Mouse (Mus musculus) thymus, postnatal 4 days (tissue): ENCODE measurements around the gene B4galnt1.

Experiments
- DNase-seq: peaks from one replicate; pipeline ENCODE4 v3.0.0; 2021

The B4galnt1 gene

GRCm38 (mm10) chr10:127211414-127211854 lies 46.4 kb downstream of the B4galnt1 start, which contains the start of gene Pip4k2c:
TSS of gene Pip4k2c (minus strand) at chr10:127211585.
- DNase-seq: peak; percentile 95

GRCm38 (mm10) chr10:127213272-127213671 lies 48.2 kb downstream of the B4galnt1 start:
- DNase-seq: no peak

- no peak for DNase-seq
These were observed 48.8 kb downstream of the B4galnt1 start for GRCm38 (mm10) chr10:127213704-127214421.

- no peak for DNase-seq
These were observed 49.4 kb downstream of the B4galnt1 start for GRCm38 (mm10) chr10:127214422-127214803.

GRCm38 (mm10) chr10:127216456-127216855 lies 51.4 kb downstream of the B4galnt1 start:
- DNase-seq: no peak

GRCm38 (mm10) chr10:127217177-127217576 lies 52.2 kb downstream of the B4galnt1 start:
- DNase-seq: no peak

GRCm38 (mm10) chr10:127218339-127218738 lies 53.3 kb downstream of the B4galnt1 start:
- no peak for DNase-seq
